Mouse (Mus musculus): ENCODE results near the gene Raly.

Gene Raly

GRCm38 (mm10) chr2:154790656-154791483, at the start of gene Raly, which contains the start of gene a:
TSS of gene Raly (plus strand) at chr2:154791096.
TSS of gene a (plus strand) at chr2:154791402.
- DNase-seq = peak; percentile 98 to 99

- DNase-seq = no peak
Measured at GRCm38 (mm10) chr2:154742911-154743819, 47.7 kb upstream of the Raly start.

GRCm38 (mm10) chr2:154743915-154744314, 47.0 kb upstream of the Raly start:
- no peak for DNase-seq

- DNase-seq = no peak
Measured at GRCm38 (mm10) chr2:154748383-154748782, 42.5 kb upstream of the Raly start.

- peak; percentile 90 for DNase-seq
Measured at GRCm38 (mm10) chr2:154749046-154750036, 41.6 kb upstream of the Raly start.

- DNase-seq = no peak
Measured at GRCm38 (mm10) chr2:154751924-154752323, 39.0 kb upstream of the Raly start.

- DNase-seq = no peak
Measured at GRCm38 (mm10) chr2:154754068-154754560, 36.8 kb upstream of the Raly start.

GRCm38 (mm10) chr2:154755791-154756190, 35.1 kb upstream of the Raly start:
- DNase-seq = no peak

GRCm38 (mm10) chr2:154757691-154758090, 33.2 kb upstream of the Raly start:
- DNase-seq = no peak

GRCm38 (mm10) chr2:154758454-154758853, 32.4 kb upstream of the Raly start:
- DNase-seq = no peak

GRCm38 (mm10) chr2:154763226-154763625, 27.7 kb upstream of the Raly start:
- peak; percentile 25 to 30 for DNase-seq

GRCm38 (mm10) chr2:154764828-154765497, 25.9 kb upstream of the Raly start:
- peak in 1 of 2 experiments; percentile 9 for DNase-seq

GRCm38 (mm10) chr2:154765554-154766008, 25.3 kb upstream of the Raly start:
- no peak for DNase-seq

GRCm38 (mm10) chr2:154767051-154767450, 23.8 kb upstream of the Raly start:
- DNase-seq = no peak

GRCm38 (mm10) chr2:154769930-154770329, 21.0 kb upstream of the Raly start, which contains the start of gene Gm14214:
TSS of gene Gm14214 (minus strand) at chr2:154770030.
- no peak for DNase-seq

GRCm38 (mm10) chr2:154771604-154772003, 19.3 kb upstream of the Raly start:
- no peak for DNase-seq

- peak; percentile 64 to 79 for DNase-seq
Measured at GRCm38 (mm10) chr2:154774032-154774431, 16.9 kb upstream of the Raly start.

- DNase-seq = peak in 1 of 2 experiments; percentile 29
Measured at GRCm38 (mm10) chr2:154776496-154776895, 14.4 kb upstream of the Raly start.

- DNase-seq = no peak
Measured at GRCm38 (mm10) chr2:154779648-154780047, 11.2 kb upstream of the Raly start.

- DNase-seq = peak; percentile 40 to 52
Measured at GRCm38 (mm10) chr2:154782361-154782760, 8.5 kb upstream of the Raly start.
